Mouse (Mus musculus) heart, postnatal 25 days (tissue): ENCODE measurements at regions not wholly inside any gene's neighbourhood (a gene's known extent, or its start where the extent isn't known, plus 50 kb on each side); places are given as distances from the start of the nearest gene placed in this dataset.

Source experiments
- DNase-seq: peaks from one replicate; pipeline ENCODE4 v3.0.0; 2022; ENCODE audit warnings: low spot score
- intact Hi-C: fragments of 180-260 bp; cut with DNase I; formaldehyde crosslinking; loops from one replicate; pipeline ENCODE4 v1.15.1; 2025

DNA sequence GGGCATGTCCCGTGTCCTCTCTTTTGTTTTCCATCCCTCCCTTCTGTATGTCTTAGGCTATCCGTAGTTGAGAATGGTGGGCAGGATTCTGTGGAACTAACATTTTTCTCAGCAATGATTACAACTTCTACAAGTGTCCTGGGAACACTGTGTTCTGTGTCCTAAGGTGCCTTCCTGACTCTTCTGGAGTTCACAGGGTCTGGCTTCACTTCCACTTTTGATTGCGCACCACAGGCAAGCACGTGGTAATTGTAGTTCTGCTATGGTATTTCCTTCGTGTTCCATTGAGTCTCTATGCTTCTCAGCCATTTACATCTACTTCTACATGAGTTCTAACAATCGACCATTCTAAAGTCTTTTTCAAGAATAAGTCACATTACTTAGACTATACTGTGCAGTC, 70.4 kb upstream of the Rgs1 start:
- DNase-seq: no peak
- intact Hi-C loops: no loop called here

DNA sequence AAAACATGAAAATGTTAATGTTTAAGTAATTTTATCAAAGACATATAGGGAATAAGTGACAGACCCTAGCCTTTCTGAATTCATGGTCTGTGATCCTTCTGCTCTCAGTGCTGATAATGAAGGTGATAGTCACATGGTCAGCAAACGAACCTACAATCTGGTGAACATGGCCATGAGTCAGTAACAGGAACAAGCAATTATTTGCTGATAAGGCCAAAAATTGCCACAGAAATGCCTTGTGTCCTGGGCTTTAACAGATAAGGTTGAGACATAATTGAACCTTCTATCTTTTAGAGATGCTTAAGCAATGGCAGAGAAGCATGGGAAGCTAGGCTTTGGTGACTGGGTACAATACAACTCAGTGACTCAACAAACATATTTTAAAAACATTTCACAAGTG, 69.2 kb upstream of the Rgs1 start:
- intact Hi-C loops: no loop called here

DNA sequence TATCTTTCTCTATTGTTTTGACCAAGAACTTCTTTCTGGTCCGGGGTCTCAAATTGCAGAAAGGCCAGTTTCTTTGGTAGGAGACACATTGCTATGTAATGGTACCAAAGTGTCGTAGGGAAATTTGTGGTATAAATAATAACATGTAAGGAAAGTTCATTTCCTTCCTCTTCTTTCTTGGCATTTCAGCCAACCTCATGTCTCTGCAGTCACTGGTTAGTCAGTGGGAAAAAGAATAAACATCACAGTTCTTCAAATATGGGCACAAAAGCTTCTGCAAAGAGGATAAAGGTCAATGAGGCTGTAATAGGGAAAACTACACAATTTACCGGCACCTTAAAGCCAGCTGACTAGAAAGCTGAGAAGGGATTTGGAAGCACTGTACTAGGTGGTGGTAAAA, 68.5 kb upstream of the Rgs1 start:
- no peak for DNase-seq
- intact Hi-C loops: no loop called here

More for the DNA sequence above, 69.2 kb upstream of the Rgs1 start:
- no peak for DNase-seq

DNA sequence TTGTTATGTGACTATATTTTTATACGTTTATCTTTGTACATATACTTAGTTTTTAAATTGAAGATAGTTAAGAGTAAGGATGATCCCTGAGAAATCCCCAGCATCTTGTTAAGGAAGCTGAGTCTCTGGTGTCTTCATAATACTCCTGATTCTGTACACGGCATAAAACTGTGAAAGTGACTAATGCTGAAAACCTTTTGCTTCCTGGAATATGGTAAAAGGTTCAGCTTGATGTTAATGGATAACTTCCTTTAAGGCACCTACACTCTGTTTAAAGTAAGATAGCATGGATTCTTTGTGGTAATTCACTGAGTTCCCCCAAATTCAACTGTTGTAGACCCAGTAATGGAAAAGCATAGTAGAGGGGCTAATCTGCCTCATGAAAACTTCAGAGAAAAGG, 67.2 kb upstream of the Rgs1 start:
- intact Hi-C loops: no loop called here

DNA sequence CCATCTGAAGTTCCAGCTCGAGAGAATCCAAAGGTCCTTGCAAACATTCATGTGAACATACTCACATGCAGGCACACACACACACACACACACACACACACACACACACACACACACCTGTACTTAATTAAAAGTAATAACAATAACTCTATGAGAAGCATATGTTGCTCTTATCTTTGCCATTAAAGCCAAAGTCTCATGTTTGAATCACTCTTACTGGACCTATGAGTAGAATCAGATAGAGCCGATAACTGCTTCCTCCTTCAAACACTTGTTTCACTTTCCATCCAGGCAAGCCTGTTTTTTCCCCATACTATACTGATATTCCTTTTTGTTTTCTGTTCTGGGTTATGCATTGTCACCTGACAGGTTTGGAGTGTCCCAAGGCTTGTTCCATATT, 65.3 kb upstream of the Rgs1 start:
- intact Hi-C loops: no loop called here
- no peak for DNase-seq

More for the DNA sequence above, 67.2 kb upstream of the Rgs1 start:
- no peak for DNase-seq

DNA sequence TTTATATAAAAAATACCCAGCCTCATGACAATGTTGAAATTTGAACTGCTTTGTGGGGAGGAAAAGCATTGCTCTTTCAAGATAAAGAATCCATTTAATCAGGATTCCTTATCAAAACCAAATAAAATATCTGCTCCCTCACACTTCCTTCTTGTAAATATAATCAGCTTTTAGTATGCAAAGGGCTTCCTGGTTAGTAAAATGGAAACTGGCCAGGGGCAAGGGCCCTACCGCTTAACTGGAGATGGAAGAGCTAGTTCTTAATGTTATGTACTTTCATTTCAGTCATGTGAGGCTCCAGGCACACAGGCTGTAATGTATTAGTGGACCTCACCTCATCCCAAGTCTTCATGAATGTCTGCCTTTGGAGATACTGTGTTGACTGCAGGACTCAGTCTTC, 64.3 kb upstream of the Rgs1 start:
- intact Hi-C loops: no loop called here
- no peak for DNase-seq

DNA sequence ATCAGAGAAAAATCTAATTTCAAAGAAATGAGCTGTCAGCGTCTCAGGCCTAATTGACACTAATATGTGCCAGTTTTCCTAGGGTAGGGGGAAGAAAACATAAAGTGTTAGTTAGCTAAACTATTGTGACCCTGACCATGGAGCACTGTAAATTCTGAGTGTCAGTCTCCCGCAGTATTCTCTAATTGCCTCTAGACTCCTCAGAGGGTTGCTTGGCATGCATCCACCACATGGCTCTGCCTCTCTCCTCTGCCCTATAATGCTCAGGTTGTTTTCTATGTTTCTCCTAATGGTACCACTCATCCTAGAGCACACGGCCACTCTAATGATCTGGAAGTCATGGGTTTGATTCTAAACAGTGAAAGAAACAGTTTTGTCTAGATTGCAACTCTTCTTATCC, 60.9 kb upstream of the Rgs1 start:
- intact Hi-C loops: no loop called here
- DNase-seq: no peak

DNA sequence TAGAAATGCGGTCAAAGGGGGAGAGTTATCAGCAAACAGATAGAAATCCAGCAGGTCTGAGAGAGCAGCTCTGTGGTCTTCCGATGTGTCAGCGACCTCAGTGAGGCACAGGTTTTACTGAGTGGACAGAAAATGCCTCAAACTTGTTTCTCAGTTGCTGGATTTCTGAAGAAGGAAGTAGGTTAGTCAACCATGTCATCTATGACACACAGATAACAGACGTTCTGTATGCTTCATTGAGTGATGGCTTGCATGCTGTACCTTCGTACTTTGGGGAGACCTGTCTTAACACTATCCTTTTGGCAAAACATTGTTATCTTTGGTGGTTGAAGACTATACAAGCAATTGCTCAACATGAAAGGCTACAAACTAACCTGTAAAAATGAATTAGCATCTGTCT, 59.3 kb upstream of the Rgs1 start:
- no peak for DNase-seq
- intact Hi-C loops: no loop called here

DNA sequence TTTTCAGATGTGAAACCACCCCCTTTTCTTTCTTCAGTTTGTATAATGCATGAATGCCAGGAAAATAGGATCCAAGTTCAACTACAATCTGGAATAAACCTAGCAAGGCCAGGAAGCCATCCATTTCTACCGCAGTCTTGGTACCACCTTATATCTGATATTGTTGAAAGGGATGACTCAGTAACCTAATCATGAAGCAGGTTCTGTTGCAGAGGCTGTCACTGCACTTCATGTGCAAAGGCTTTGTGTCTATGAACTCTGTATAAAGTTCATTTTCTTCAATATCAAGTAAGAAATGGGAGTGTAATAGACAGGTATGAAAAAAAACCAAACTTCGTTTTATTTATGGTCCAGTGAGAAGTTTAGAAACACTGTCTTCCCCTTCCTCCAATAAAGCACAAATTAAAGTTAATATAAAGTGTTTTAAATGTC, 58.8 kb upstream of the Rgs1 start:
- DNase-seq: no peak
- intact Hi-C loops: no loop called here

DNA sequence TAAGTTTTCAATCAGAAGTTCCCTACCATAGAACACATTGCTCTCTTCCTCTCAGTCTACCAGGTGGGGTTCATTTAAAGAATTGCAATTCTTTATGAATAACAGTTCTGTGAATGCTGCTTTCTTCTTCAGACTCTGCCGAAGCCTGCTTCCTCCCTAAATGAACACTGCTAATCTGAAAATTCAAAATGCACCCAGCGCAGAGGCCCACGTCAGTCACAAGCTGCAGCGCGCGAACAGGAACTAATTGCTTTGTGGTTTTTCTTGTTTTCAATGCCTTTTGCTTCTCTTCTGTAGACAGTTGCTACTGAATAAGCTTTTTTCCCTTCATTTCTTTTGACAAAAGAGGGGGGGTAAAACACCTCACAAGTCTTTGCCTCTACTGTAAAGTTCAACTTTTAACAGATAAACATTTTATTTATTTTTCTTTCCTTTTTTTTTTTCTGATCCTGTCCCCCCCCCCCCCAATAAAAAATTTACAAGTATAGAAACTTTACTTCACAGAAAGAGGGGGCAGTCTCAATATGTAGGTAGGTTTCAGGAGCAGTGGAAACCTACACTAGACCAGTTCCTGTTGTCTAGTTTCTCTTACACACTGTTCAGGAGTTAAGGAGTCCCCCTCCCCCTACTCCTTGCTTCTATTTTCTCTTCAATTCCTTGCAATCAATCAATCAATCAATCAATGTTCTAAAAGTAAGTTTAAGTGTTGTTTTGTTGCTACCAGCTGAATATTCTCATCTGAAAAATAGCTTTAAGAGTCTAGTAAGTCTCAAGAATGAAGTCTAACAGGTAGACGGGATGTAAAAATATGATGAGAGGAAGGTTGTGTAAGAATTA, 58.2 kb upstream of the Rgs1 start:
- no peak for DNase-seq
- intact Hi-C loops: no loop called here

DNA sequence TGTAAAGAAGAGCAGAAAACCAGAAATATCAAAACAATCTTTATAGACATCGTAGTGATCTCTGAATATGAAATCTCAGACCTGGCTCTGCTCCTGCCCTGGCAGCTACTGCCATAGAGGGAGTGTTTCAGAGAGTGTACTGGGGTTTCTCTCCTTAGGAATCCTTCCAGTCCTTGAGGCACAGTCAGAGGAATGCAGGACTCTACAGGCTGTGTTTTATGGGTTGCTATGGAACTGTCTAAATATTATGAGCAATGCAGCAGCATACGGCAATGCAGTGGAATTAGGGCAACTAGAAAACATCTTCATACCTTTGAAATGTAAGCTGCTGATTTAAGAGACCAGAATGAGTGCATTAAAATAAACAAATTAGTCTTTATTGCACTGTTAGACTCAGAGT, 57.2 kb upstream of the Rgs1 start:
- no peak for DNase-seq
- intact Hi-C loops: no loop called here

DNA sequence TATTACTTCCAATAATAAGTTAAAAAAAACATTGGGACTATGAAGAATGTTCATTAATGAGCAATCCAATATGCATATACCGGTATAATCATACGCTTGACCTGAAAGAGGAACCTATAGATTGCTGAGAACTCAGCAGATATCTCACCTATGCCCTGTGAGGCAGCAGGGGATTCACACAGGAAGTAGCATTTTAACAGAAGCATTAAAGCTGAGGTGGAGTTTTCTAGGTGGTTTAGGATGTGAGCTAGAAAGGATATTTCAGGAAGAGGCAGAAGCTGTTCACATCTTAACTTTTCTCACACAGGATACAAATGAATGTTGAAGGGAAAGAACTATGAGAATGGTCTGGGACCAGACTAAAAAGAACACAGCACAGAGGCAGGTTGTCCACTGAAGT, 51.6 kb upstream of the Rgs1 start:
- intact Hi-C loops: no loop called here
- DNase-seq: no peak
